Mouse (Mus musculus): ENCODE data around the gene Nacad. TPM values are rescaled to one million over a fixed set of nuclear protein-coding genes. Genes with fewer than 3 reads are reported as not detected.

Gene Nacad
- polyA plus RNA-seq, 1 experiment from 2014 or later, result 17.2 TPM

DNA sequence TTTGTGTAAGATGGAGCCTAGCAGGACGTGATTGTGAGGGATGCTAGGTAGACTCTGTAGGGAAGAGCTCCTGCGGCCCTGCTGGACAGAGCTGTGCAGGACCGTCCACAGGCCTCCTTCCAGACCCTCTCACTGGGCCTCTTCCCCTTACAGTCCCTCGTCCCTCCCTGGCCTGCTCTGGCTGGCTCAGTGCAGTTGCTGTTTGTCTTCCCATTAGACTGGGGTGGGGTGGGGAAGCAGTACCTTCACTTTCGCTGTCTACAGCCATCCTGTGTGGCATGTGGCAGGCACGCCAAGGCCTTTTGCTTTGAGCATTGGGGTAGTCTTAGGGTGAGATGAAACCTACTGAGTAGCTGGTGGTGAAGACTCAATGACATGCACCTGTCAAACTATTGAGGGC is 43.5 kb downstream of the Nacad start:
- Histone ChIP-seq H3K27me3 (ENCODE audit: low read depth, poor library complexity, severe bottlenecking) (no peaks in the 10 kb centered on the region), H3K4me3 (no peak overlapping the region), H3K4me1 (no peaks in the 10 kb centered on the region; the same call in 1 of the 2 replicates), H3K36me3 (peaks cover 41% of the 10 kb centered on the region), H3K9me3 (replicated peaks) (no peaks in the 10 kb centered on the region), H3K27ac (replicated peaks) (no peak overlapping the region)
- 92% methylated on average over 6 of the region's 6 CpGs for WGBS
- DNase-seq (ENCODE audit: low spot score), result no peak

- Histone ChIP-seq H3K27me3 (ENCODE audit: low read depth, poor library complexity, severe bottlenecking) (no peaks in the 10 kb centered on the region), H3K4me3 (no peak overlapping the region), H3K4me1 (no peaks in the 10 kb centered on the region; the same call in 1 of the 2 replicates), H3K27ac (replicated peaks) (no peak overlapping the region), H3K9me3 (replicated peaks) (no peaks in the 10 kb centered on the region), H3K36me3 (peaks cover 50% of the 10 kb centered on the region)
- 96% methylated on average over 4 of the region's 4 CpGs for WGBS
- DNase-seq (ENCODE audit: low spot score), result no peak
Measured at GRCm38 (mm10) chr11:6561474-6561873, 44.4 kb downstream of the Nacad start.

GRCm38 (mm10) chr11:6560655-6561360 is 45.0 kb downstream of the Nacad start:
- Histone ChIP-seq H3K36me3 (peaks cover 51% of the 10 kb centered on the region), H3K27ac (replicated peaks) (no peak overlapping the region)
- no peak for DNase-seq (ENCODE audit: low spot score)

GRCm38 (mm10) chr11:6559996-6560395 is 45.9 kb downstream of the Nacad start:
- WGBS, result 98% methylated on average over 2 of the region's 2 CpGs
- peaks cover 46% of the 10 kb centered on the region for H3K36me3 ChIP-seq
- H3K27me3 ChIP-seq (ENCODE audit: low read depth, poor library complexity, severe bottlenecking), result no peaks in the 10 kb centered on the region
- DNase-seq (ENCODE audit: low spot score), result no peak
- H3K4me1 ChIP-seq, result peaks cover 11% of the 10 kb centered on the region
- H3K4me3 ChIP-seq, result no peak overlapping the region
- H3K27ac ChIP-seq (replicated peaks), result no peak overlapping the region
- H3K9me3 ChIP-seq (replicated peaks), result no peaks in the 10 kb centered on the region

More at GRCm38 (mm10) chr11:6560655-6561360, 45.0 kb downstream of the Nacad start:
- WGBS, result 90% methylated on average over 13 of the region's 13 CpGs
- Histone ChIP-seq H3K27me3 (ENCODE audit: low read depth, poor library complexity, severe bottlenecking) (no peaks in the 10 kb centered on the region), H3K4me1 (peaks cover 3% of the 10 kb centered on the region), H3K4me3 (no peak overlapping the region), H3K9me3 (replicated peaks) (no peaks in the 10 kb centered on the region)

- Histone ChIP-seq H3K4me3 (no peak overlapping the region), H3K36me3 (peaks cover 37% of the 10 kb centered on the region), H3K4me1 (peaks cover 22% of the 10 kb centered on the region), H3K27ac (replicated peaks) (no peak overlapping the region), H3K27me3 (ENCODE audit: low read depth, poor library complexity, severe bottlenecking) (no peaks in the 10 kb centered on the region), H3K9me3 (replicated peaks) (no peaks in the 10 kb centered on the region)
- DNase-seq (ENCODE audit: low spot score), result no peak
- 92% methylated on average over 3 of the region's 3 CpGs for WGBS
Measured at GRCm38 (mm10) chr11:6558234-6558633, 47.6 kb downstream of the Nacad start.

DNA sequence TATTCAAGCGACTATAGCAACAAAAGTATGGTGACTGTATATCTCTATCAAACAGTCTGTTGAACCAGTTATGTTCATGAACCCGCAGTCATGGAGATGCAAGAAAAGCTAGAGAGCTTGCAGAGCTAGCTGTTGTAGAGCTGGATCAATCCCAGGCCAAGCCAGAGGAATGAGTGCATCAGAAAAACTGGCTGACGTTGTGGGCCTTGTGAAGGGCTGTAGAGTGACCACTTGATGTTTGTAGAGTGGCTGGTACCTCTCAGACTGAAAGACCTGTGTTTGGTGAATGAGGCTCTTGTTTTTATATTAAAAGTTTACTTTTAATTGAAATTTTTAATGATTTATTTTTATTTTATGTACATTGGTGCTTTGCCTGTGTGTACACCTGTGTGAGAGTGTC is 55.7 kb downstream of the Nacad start:
- no peak for DNase-seq (ENCODE audit: low spot score)
- no peak overlapping the region for H3K4me3 ChIP-seq
- H3K9me3 ChIP-seq (replicated peaks), result no peaks in the 10 kb centered on the region
- H3K4me1 ChIP-seq, result peaks cover 32% of the 10 kb centered on the region
- peaks cover 49% of the 10 kb centered on the region for H3K36me3 ChIP-seq
- H3K27ac ChIP-seq (replicated peaks), result no peak overlapping the region
- WGBS, result 87% methylated on average over 3 of the region's 3 CpGs
- H3K27me3 ChIP-seq (ENCODE audit: low read depth, poor library complexity, severe bottlenecking), result no peaks in the 10 kb centered on the region

DNA sequence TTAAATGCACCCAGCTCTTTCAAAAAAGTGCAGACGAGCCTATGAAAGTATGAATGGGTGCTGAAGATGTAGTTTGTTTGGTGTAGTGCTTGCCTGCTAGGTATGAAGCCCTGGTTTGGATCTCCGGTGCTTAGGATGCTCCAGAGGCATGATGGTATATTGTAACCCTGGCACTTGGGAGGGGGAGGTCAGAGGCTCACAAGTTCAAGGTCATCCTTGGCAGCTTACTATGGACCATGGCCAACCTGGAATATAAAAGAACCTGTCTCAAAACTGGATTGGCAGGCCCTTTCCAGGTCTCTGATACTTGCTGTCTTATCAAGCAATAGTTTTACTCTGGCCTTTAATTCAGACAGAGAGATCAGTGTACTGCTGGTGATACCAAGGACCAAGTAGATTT is 56.1 kb downstream of the Nacad start:
- 93% methylated on average over 2 of the region's 2 CpGs for WGBS

More for the DNA sequence above, 56.1 kb downstream of the Nacad start:
- Histone ChIP-seq H3K4me3 (no peak overlapping the region), H3K36me3 (peaks cover 49% of the 10 kb centered on the region), H3K27me3 (ENCODE audit: low read depth, poor library complexity, severe bottlenecking) (no peaks in the 10 kb centered on the region), H3K9me3 (replicated peaks) (no peaks in the 10 kb centered on the region), H3K27ac (replicated peaks) (no peak overlapping the region), H3K4me1 (peaks cover 27% of the 10 kb centered on the region)
- DNase-seq (ENCODE audit: low spot score), result no peak

Other genes with a start within 250 kb of the Nacad start
- gene Zmiz2, start 217.0 kb downstream of the Nacad start, polyA plus RNA-seq (2016; fragmentation: Nextera tagmentation; extraction: Ambion mirVana), result 13.8 and 18.6 TPM in 2 replicates
- gene Ppia, start 190.6 kb downstream of the Nacad start, polyA plus RNA-seq (2016; fragmentation: Nextera tagmentation; extraction: Ambion mirVana), result 5,494 and 6,336 TPM in 2 replicates
- 961 and 1,033 TPM in 2 replicates for gene H2afv, start 161.6 kb downstream of the Nacad start, polyA plus RNA-seq (2016; fragmentation: Nextera tagmentation; extraction: Ambion mirVana)
- gene Purb, start 130.1 kb downstream of the Nacad start, polyA plus RNA-seq (2016; fragmentation: Nextera tagmentation; extraction: Ambion mirVana), result 15.1 and 15.5 TPM in 2 replicates
- gene Myo1g, start 85.1 kb downstream of the Nacad start, polyA plus RNA-seq (2016; fragmentation: Nextera tagmentation; extraction: Ambion mirVana), result 0.86 and 0.87 TPM in 2 replicates
- gene Ccm2, start 59.2 kb downstream of the Nacad start, polyA plus RNA-seq (2016; fragmentation: Nextera tagmentation; extraction: Ambion mirVana), result 106 and 108 TPM in 2 replicates
- 61.7 and 70.5 TPM in 2 replicates for gene Tbrg4, start 20.0 kb upstream of the Nacad start, polyA plus RNA-seq (2016; fragmentation: Nextera tagmentation; extraction: Ambion mirVana)
- not detected in 2 replicates for gene Wap, start 32.6 kb upstream of the Nacad start, polyA plus RNA-seq (2016; fragmentation: Nextera tagmentation; extraction: Ambion mirVana)
- 5.6 and 7.1 TPM in 2 replicates for gene Ramp3, start 52.5 kb upstream of the Nacad start, polyA plus RNA-seq (2016; fragmentation: Nextera tagmentation; extraction: Ambion mirVana)
- not detected in 2 replicates for gene Gm11983, start 231.6 kb upstream of the Nacad start, polyA plus RNA-seq (2016; fragmentation: Nextera tagmentation; extraction: Ambion mirVana)

All from midbrain, embryonic 10.5 days (tissue).